Mouse (Mus musculus): ENCODE data around the gene Fam160b1. TPM values are rescaled to one million over a fixed set of nuclear protein-coding genes. Genes with fewer than 3 reads are reported as not detected.
A peak's percentile ranks its signal among the peaks of the same experiment; 100 is the strongest.

The Fam160b1 gene
- total RNA-seq, 4 experiments from 2014 or later: 23.6 to 24.7 (median 24.1) TPM

DNA sequence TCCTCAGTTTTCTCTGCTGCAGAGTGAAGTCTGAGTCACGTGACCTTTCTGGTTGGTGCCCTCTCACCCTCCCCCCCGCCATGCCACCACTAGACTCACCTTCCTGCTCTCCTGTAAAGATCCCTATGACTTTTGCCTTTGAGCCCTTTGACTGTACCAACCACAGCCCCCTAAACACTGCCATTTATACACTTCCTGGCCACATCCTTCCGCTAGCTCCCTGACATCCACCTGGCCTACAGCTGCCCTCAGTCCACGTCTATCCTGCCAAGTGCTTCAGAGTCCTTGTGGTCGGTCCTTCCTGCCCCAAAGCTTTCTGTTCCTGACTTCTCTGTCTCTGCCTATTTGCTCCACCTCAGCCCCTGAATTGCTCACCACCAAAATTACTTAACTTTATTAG, 16.6 kb upstream of the Fam160b1 start:
- DNase-seq (ENCODE audit: low spot score in 2 of 2): no peak

DNA sequence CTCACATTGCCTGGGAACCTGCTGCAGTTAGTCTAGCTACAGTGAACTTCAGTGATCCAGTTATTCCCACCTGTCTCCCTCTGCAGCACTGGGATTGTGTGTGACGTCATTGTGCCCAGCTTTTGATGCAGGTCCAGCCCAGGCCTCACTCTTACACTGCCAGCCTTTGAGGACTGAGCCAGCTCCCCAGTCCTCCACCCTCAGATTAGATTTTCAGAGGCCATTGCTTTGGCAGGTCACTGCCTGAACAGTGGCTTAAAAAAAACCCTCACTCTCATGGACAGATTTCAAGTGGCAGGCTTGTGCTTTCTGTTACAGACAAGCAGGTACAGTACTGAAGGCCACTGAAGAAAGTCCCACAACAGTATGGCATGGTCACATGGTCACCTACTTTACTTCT, 15.8 kb upstream of the Fam160b1 start:
- DNase-seq (ENCODE audit: low spot score in 2 of 2): no peak

DNA sequence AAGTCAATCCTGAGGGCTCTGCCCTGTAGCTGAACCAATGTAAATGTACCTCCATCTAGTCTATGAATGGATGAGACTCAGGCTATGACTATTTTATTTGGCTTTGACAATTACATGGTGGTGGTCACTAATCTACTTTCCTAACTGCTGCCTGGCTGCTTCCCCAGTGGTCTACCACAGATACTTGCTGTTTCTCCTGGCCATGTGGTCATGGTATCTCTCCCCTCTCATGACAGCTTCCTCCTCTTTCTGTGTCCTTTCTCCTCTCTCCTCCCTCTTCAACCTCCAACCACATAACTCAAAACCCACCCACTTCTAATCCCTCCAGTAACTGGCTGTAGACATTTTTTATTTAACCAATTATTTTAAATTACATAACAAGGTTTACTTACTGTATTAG, 11.4 kb upstream of the Fam160b1 start:
- no peak for DNase-seq (ENCODE audit: low spot score in 2 of 2)

DNA sequence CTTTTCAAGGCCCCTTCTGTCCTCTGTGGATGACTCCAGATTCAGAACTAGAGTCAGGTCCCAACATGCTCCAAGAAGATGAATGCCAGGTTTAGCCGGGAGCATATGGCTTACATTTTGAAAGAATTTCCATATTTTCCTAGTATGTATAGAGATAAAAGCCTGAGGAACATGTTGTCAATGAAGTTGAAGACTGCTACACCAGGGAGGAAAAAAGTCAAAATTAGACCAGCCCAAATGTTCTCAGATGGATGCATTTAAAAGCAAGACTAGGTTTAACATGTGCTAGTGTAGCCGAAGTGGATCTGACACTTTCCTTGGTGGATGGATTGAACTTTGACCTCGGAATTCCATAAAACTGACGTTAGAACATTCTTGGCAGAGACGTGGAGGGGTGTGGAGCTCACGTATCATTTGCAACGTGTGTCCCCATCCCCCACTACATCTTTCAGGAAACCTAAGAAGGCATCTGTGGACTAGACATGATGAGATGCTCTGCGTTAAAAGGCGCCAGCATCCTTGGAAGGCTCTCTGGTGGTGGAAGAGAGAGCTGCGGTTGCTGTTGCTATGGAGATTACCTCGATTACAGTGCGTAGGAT, 8.0 kb upstream of the Fam160b1 start:
- peak in 1 of 2 experiments; percentile 62 for DNase-seq (ENCODE audit: low spot score in 2 of 2)

DNA sequence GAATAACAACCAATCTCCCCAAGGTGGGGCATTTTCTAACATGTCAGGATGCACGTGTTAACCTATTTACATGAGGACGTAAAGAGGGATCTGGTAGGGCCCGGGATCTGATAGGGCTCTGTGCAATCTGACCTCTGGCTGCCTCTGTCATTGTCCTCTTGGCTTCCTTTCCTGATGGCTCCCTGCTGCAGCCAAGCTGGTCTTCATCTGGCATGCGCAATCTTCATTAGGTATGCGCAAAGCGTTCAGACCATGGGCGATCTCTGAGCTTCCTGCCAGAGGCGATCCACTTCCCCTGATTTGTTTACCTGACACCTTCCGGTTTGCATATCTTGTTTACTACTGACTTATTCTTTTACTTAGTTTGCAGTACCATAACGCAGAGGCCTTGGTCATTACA, 7.3 kb upstream of the Fam160b1 start:
- DNase-seq (ENCODE audit: low spot score in 2 of 2): no peak

DNA sequence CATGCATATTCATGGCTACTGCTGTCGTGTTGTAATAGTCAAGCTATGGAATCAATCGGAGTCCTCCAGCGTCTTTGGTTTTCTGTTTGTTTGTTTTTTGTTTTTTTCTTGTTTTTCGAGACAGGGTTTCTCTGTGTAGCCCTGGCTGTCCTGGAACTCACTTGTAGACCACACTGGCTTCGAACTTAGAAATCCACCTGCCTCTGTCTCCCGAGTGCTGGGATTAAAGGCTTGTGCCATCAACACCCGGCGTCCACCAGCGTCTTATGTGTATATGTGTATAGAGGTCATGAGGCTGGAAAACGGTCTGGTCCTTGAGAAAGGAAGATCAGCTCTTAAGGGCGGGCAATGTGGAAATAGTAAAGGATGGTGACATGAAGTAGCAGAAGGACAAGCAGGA, 6.4 kb upstream of the Fam160b1 start:
- no peak for DNase-seq (ENCODE audit: low spot score in 2 of 2)

DNA sequence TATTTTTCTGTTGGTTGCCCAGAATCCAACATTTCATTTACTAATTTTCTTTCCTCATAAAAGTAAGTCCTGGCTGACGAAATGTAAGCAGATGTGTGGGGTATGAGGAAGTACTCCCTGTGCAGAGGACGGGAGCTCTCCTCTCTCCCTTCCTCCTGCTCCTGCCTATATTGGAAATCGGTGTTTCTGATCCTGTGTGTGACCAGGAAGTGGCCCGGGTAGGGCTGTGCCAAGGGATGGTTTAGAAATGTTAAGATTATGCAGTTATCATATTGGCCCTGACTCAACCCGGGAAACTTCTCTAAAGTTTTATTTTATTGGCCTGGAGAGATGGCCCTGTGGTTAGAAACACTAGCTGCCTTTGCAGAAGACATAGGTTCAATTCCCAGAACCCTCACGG, 5.8 kb upstream of the Fam160b1 start:
- no peak for DNase-seq (ENCODE audit: low spot score in 2 of 2)

DNA sequence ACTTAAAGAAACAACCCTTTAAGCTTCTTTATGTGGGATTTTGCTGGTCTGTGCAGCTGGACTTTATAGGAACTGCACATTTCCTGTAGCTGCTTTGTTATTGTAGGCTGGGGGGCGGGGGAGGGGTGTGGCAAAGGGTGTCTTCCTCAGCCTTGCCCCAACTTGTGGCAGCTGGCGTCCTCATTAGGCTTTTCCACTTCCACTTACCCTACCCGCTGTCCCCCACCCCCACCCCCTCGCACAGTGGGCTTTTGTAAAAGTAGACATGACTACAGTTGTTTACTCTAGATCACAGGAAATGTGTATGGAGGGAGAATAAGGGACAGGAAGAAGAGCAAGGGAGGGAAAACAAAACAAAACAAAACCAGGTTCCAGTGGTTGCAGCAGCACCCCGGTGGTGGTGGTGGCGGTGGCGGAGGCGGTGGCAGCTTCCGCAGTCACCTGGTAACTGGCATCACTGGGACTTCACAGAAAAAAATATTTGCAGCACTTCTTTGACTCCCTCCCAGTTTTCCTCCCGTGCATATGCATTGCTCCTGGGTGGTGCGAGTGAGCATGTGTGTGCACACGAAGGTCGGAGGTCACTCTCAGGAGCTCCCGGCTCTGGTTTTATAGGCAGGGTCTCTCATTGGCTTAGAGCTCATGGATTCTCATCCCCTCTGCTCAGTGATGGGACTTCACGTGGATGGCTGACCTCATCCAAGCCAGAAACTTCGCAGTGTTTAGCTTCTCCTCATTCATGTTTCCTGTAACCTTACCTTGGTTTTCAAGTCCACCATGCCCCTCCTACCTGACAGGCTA, 4.8 kb upstream of the Fam160b1 start:
- DNase-seq (ENCODE audit: low spot score in 2 of 2): no peak

DNA sequence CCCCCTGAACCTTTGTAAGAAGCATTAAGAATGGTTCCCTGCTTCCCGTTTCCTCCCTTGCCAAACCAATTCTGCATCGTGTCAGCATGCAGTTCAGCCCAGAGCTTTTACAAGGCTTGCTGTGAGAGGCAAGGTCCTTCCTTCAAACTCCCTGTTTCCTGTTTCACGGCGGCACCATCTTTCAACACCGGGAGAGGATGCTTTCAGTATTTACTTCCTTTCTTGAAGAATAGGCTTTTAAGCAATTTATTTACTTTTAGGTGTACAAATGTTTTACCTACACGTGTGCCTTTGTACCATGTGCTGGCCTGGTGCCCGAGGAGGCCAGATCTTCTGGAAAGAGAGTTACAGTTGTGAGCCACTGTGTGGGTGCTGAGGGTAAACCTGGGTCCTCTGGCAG, 4.2 kb upstream of the Fam160b1 start:
- no peak for DNase-seq (ENCODE audit: low spot score in 2 of 2)

DNA sequence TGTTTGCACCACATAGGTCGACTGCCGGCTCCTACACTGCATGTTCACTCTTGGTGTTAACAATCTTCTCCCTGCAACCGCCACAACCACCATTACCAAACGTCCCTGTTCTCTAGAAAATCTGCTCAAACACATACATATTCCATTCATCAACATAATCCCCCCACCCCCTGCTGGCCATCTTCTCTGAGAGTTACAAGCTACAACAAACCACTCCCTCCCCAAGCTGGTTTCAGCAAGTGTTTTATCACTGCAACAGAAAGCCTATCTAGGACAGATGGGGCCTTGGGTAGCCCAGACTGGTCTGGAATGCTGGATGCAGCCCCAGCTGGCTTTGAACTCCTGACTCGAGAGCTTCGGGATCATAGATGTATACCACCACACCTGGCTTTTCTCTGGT, 3.2 kb upstream of the Fam160b1 start:
- no peak for DNase-seq (ENCODE audit: low spot score in 2 of 2)

DNA sequence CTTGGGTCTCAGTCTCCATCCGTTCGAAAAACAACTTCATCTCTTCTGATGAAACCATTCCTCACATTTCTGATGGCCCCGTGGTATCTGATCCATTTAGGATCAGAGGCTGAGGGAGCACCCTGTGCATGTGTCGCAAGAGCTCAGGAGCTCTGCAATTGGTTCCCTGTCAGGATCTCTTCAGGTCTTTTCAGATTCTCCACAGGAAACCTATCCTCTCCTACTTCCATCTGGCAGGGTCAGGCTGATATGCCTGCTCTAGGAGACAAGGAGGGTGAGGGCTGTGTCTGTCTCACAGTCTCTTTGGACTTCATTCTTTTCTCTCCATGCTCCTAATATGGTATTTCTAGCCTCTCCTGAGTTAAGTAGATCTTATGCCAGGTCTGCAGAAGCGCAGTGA, 2.7 kb upstream of the Fam160b1 start:
- DNase-seq (ENCODE audit: low spot score in 2 of 2): no peak

DNA sequence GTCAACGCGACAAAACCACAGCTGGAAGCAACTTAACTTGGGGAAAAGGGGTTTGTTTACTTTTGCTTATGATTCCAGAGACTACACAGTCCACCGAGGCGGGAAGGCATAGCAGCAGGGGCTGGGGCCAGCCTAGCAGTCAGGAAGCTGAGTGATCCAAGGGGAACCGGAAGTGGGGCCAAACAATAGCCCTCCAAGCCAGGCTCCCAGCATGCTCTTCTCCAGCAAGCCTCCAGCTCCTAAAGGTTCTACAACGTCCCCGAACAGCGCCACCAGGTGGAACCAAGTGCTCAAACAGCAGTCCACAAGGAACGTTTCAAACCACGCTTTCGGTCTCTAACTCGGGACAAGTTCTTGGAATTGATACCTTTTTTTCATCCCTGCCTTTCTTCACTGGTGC, 2.2 kb upstream of the Fam160b1 start:
- DNase-seq (ENCODE audit: low spot score in 2 of 2): peak in 1 of 2 experiments; percentile 48

DNA sequence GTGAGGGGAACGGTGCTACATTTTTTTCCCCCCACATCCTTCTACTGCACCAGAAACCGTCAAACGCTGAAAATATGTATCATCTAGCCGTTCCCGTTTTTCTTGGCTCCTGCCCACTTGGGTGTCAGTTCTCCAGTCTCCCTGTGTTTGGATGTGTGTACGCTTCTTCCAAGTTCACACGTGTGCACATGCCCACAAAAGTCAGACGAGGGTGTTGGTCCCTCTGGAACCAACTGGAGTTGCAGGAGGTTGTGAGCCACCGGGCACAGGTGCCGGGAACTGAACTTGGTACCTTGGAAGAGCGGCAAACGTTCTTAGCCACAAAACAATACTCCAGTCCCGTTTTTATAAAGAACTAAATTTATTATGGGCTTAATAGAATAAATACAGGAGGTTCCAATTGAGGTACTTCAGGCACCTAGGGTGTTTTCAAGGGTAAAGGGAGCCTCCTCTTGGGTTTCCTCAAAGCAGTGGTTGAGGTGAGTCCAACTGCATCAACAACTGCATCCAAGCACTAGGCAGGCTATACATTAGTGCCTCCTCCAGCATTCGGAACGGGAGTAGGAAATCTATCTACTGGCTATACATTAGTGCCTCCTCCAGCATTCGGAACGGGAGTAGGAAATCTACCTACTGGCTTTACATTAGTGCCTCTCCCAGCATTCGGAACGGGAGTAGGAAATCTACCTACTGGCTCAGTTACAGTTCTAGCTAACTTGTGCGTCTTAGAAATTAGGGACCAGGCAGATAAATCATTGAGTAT, 1.5 kb upstream of the Fam160b1 start:
- no peak for DNase-seq (ENCODE audit: low spot score in 2 of 2)

DNA sequence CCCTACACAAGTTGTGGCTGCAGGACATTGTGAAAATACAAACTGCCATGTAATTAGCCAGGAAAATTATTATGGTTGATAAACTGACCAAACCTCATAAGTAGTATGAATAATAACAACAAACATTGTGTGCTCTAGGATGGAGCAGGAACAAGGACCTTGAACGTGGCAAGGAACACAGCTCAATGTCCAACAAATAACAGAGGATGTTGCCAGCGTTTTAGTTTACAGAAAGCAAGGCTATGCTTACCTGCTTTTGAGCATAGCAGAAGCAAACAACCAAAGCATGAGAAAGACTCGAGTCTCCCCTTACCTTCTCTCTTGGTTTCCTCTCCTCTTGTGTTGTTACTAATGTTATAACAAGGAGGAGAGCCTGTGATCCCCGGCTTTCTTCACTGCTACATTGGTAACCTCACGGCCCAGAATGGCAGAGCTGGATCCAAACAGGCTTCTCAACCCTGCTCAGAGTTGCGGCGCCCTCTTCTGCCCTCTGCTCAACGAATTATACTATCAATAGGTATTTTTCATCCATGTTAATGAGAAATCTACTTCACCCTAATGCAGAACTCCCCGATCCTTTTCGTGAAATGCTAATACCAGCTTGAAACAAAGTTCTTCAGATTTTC, 666 bp upstream of the Fam160b1 start:
- DNase-seq (ENCODE audit: low spot score in 2 of 2): no peak

DNA sequence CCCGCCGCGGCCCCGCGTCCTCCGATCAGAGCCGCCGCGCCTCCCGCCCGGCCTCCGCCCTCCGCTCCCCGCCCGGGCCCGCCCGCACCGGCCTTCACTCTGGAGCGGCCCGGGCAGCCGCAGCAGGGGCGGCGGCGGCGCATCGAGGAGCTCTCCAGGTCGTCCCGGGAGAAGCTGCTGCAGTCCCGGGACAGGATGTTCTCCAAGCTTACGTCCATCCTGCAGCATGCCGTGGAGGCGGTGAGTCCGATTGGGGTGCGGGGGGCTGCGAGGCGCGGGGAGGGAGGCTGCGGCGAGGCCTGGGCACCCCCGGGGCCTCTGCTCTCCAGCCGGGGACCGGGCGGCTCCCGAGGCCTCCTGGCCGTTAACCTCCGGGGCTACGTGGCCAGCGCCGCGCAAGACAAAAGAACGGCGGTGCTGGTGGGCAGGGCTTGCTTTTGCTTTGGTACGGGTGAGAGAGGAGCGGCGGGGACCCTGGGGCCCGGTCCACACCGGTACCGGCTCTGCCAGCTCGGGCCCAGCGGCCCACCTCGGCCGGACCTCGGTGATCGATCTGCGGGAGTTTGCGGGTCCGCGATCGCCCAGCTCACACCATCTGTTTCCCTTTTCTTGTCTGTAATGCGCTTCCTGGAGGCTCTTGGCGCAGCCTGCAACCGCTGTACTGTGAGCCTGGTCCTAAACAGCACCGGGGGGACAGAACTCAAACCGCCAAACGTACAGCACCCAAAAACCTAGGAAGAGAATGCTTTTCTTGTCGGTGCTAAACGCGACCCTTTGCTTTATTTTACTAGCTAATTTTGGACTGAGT, 855 bp downstream of the Fam160b1 start:
- peak; percentile 36 to 37 for DNase-seq (ENCODE audit: low spot score in 2 of 2)

DNA sequence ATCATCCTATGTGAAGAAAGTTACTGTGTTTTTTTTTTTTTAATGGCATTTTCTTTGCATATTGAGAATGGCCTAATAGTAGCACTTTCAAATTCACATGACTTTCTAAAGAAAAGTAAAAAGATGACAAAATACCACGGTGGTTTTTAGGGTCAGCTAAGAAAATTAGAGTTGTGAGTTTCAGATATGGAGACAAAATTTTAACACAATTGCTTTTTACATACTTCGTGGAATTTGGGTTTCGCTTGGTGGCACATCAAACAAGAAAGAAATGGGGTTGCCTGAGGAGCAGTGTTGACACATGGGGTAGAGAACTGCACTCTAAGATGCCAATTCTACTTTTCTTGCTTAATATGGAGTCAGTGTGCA, 1.4 kb downstream of the Fam160b1 start:
- DNase-seq (ENCODE audit: low spot score in 2 of 2): no peak

DNA sequence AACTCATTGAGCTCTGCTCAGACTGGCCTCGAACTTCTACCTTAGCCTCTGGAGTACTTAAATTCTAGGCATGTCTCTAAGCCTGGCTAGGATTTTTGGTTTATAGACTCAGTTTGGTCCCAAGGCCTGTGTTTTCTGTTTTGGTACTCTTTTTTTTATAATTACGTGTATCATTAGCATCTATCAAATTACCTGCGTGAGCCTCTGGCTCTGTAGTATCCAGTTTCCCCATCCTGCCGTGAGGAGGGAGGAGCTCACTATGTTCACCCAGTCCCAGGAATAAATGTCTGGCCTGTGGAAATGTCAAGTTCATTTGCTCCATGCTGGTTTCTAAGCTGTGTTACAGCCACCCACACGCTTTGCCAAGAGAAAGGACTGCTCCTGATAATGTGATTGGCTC, 2.1 kb downstream of the Fam160b1 start:
- DNase-seq (ENCODE audit: low spot score in 2 of 2): no peak

DNA sequence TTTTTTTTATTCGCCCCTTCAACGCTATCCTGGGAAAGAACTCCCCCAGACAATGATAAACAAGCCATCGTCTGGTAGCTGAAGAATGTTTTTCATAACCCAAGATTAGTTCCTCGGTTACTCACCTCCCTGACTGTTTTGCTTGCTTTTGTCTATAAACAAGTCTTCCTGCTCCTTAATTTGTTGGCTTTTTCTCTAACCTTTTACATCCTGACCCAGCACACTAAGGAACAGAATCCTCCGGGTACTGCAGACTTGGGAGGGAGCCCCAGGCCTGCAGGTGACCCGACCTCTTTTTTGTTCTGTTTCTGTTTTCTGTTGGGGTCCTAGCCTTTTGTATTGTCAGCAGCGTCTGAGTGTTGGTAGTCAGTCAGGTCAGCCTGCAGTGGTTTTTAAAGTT, 2.6 kb downstream of the Fam160b1 start:
- no peak for DNase-seq (ENCODE audit: low spot score in 2 of 2)

DNA sequence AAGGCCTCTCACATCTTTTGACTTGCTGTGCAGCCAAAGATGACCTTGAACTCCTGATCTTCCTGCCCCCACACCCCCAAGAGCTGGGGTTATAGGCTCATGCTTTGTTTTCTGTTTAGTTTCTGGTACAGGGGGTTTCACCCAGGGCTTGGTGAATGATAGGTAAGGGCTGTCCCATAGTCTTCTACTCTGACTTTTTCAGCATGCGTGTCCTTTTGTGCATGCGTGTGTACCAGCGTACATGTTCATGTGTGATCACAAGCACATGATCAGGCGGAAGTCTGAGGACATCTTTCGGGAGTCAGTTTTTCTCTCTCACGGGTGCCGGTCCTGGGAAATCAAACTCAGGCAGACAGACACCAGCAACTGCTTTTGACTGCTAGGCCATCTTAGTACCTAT, 3.1 kb downstream of the Fam160b1 start:
- DNase-seq (ENCODE audit: low spot score in 2 of 2): no peak

DNA sequence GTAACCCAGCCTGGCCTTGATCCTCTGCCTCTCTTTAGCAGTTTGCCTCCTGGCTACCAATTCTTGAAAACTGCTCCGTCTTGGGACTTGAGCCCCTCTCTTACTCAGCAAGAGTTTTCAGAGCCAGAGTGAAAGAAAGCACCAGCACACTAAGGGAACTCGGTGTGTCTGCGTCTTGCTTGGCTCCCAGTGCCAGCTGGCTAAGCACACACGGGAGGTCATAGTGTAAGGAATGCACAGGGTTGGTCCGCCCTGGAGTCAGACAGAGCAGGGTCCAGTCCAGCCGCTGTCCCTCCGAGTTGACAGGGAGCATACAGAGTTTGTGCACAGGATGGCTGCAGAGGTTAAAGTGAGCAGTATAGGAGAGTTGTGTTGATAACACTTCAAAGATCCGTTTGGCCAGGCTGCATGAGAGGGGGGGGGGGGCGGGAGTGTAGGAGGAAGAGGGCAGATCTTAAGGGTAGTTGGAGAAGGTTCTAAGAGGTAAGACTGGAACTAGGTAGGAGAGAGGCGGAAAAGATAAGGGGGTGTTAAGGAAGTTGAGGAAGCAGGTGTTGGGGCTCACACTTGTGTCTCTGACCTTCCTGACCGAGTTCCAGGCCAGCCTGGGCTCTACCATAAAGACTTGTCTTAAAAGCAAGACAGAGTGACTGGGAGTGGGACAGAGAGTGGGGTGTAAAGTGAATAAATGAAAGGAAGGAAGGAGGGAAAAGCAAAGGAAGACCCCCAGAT, 4.6 kb downstream of the Fam160b1 start:
- DNase-seq (ENCODE audit: low spot score in 2 of 2): no peak

DNA sequence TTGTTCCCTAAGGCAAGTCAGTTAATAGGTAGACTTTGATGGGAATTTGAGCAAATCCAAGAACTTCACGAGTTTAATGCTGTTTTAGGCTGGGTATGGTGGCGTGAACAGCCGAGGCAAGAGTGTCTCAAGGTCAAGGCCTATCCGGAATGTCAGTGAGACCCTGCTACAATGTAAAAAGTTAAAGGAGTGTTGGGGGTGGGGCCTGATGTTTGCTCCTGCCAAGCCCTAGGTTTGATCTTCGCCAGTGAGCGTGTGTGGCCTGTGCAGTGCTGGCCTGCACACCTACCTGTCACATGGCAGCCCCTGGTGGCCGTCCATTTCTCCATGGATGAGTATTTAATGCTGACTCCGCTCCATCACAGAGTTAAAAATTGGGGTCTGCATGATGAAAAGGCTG, 5.5 kb downstream of the Fam160b1 start:
- DNase-seq (ENCODE audit: low spot score in 2 of 2): no peak
